Mouse (Mus musculus): Measurements from ENCODE around the gene Abca3. TPM values are rescaled to one million over a fixed set of nuclear protein-coding genes. Genes with fewer than 3 reads are reported as not detected.
A peak's percentile ranks its signal among the peaks of the same experiment; 100 is the strongest.

The Abca3 gene
- polyA plus RNA-seq, 1 experiment from 2014 or later: 12.2 TPM

DNA sequence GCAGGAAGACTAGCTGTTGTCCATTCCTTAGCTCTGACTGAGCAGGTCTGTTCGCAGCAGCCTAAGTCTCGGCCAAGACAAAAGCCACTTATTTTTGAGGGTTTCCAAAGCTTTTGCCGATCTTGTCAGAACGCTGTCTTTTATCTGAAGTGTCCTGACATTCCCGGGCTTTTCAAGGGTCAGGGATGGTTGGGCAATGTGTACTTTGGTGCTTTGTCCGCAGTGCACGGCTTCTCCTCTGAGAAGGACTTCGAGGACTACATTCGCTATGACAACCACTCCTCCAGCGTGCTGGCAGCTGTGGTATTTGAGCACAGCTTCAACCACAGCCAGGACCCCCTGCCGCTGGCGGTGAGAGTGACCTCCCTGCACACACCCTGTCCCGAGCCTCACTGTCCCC lies 14.1 kb downstream of the Abca3 start:
- H3K27ac ChIP-seq (ENCODE audit: low read depth, low read length): no peak overlapping the region
- H3K36me3 ChIP-seq (ENCODE audit: control insufficient read depth, insufficient read depth, low read length): no peaks in the 10 kb centered on the region
- no peak for ATAC-seq (ENCODE audit: low FRiP score)
- H3K9ac ChIP-seq (ENCODE audit: low read length): no peak overlapping the region; the same call in 1 of the 2 replicates
- peaks cover 4% of the 10 kb centered on the region; the same call in 1 of the 2 replicates for H3K4me1 ChIP-seq (ENCODE audit: control insufficient read depth, insufficient read depth, low read length)
- 38% methylated on average over 13 of the region's 13 CpGs for WGBS
- H3K27me3 ChIP-seq (ENCODE audit: control insufficient read depth, insufficient read depth, low read length): no peaks in the 10 kb centered on the region
- no peak for DNase-seq (ENCODE audit: low spot score, missing footprints)
- H3K4me3 ChIP-seq (ENCODE audit: low read depth, low read length): no peak overlapping the region
- H3K4me2 ChIP-seq: no peak overlapping the region
- H3K9me3 ChIP-seq (ENCODE audit: control insufficient read depth, low read length): no peaks in the 10 kb centered on the region

DNA sequence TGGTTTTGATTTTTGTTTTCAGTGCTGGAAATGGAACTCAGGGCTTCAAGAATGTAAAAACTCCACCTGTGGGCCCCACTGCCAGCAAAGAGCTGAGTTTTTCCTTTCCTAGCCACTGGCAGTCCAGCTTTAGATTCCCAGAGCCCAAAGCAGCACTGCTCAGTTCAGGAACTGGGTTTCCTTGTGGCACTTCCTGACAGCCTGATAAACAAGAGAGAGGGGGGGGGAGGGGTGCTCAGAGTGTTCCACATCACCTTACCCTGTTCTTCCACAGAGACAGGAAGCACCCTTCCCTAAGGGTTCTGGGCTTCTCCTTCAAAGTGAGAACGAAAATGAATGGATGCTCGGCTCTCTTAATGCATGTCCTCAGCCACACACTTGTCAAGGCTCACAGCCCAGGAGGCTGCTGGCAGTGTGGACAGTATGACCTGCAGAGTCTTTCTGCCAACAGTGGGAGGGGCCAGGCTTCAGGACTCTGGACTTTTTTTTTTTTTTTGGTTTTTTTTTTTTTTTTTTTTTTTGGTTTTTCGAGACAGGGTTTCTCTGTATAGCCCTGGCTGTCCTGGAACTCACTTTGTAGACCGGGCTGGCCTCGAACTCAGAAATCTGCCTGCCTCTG lies 23.5 kb downstream of the Abca3 start:
- Histone ChIP-seq H3K9ac (ENCODE audit: low read length) (no peak overlapping the region), H3K27ac (ENCODE audit: low read depth, low read length) (no peak overlapping the region), H3K9me3 (ENCODE audit: control insufficient read depth, low read length) (no peaks in the 10 kb centered on the region), H3K4me1 (ENCODE audit: control insufficient read depth, insufficient read depth, low read length) (no peaks in the 10 kb centered on the region), H3K4me3 (ENCODE audit: low read depth, low read length) (no peak overlapping the region), H3K27me3 (ENCODE audit: control insufficient read depth, insufficient read depth, low read length) (no peaks in the 10 kb centered on the region), H3K36me3 (ENCODE audit: control insufficient read depth, insufficient read depth, low read length) (no peaks in the 10 kb centered on the region), H3K4me2 (no peak overlapping the region)
- DNase-seq (ENCODE audit: low spot score, missing footprints): no peak
- ATAC-seq (ENCODE audit: low FRiP score): no peak
- 88% methylated on average over 4 of the region's 5 CpGs for WGBS

DNA sequence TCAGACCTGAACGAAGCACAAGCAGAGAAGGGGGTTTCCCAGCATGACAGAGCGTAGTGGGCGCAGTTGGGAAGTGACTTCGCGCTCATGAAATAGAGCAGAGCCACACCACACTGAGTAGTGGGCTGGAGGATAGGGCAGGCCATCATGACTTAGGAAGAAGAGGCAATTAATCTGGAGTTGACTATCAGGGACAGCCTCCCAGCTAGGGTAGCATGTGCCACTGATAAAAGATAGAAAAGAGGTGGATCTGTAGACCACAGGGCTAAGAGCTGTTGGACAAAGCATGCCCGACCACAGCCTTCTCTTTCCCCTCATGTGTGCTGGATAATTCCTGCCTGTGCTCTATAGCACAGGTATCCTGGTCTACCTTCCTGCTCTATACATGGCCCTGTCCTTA lies 24.1 kb downstream of the Abca3 start:
- no peak overlapping the region for H3K4me3 ChIP-seq (ENCODE audit: low read depth, low read length)
- ATAC-seq (ENCODE audit: low FRiP score) (no peak), DNase-seq (ENCODE audit: low spot score, missing footprints) (no peak)
- H3K9me3 ChIP-seq (ENCODE audit: control insufficient read depth, low read length): no peaks in the 10 kb centered on the region
- WGBS: 91% methylated on average over 6 of the region's 6 CpGs
- H3K4me2 ChIP-seq: no peak overlapping the region
- no peak overlapping the region for H3K27ac ChIP-seq (ENCODE audit: low read depth, low read length)
- H3K9ac ChIP-seq (ENCODE audit: low read length): no peak overlapping the region
- no peaks in the 10 kb centered on the region for H3K4me1 ChIP-seq (ENCODE audit: control insufficient read depth, insufficient read depth, low read length)
- H3K27me3 ChIP-seq (ENCODE audit: control insufficient read depth, insufficient read depth, low read length): no peaks in the 10 kb centered on the region
- H3K36me3 ChIP-seq (ENCODE audit: control insufficient read depth, insufficient read depth, low read length): no peaks in the 10 kb centered on the region

DNA sequence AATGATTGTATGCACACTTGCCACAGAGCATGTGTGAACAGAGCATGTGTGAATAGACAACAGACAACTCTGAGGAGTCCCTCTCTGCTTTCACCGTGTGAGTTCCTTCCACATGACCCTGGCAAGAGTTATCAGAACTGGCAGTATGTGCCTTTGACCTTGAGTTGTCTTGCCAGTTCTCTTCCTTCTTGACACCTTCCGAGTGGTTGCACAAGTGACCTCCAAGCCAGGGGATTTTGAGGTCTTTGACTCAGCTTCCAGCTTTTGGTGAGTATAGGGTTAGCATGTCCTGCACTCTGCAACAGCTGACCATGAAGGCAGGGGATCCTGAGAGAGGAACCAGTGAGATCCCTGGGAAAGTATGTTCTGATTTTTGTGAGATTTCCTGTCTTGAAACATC lies 26.7 kb downstream of the Abca3 start:
- ATAC-seq (ENCODE audit: low FRiP score): no peak
- Histone ChIP-seq H3K4me3 (ENCODE audit: low read depth, low read length) (no peak overlapping the region), H3K27ac (ENCODE audit: low read depth, low read length) (no peak overlapping the region), H3K27me3 (ENCODE audit: control insufficient read depth, insufficient read depth, low read length) (no peaks in the 10 kb centered on the region), H3K4me1 (ENCODE audit: control insufficient read depth, insufficient read depth, low read length) (no peaks in the 10 kb centered on the region), H3K9me3 (ENCODE audit: control insufficient read depth, low read length) (no peaks in the 10 kb centered on the region), H3K4me2 (no peak overlapping the region), H3K9ac (ENCODE audit: low read length) (no peak overlapping the region), H3K36me3 (ENCODE audit: control insufficient read depth, insufficient read depth, low read length) (no peaks in the 10 kb centered on the region)
- WGBS: 85% methylated on average over 2 of the region's 2 CpGs
- no peak for DNase-seq (ENCODE audit: low spot score, missing footprints)

DNA sequence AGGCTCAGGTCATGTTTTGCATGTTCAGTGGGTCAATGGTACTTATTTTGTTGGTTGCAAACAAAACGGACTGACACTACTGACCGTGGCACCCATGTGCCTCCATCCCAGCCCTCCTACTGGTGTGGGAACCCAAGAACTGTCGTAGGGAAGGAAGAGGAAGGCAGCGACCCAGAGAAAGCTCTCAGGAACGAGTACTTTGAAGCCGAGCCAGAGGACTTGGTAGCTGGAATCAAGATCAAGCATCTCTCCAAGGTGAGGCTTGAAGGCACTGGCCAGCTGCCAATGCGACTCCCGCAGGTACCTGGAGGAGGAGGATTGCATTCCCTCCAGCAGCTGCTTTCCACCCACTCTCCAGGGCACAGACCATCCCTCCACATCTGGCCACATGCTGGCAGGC lies 32.0 kb downstream of the Abca3 start:
- Histone ChIP-seq H3K27ac (ENCODE audit: low read depth, low read length) (no peak overlapping the region), H3K9me3 (ENCODE audit: control insufficient read depth, low read length) (no peaks in the 10 kb centered on the region), H3K4me1 (ENCODE audit: control insufficient read depth, insufficient read depth, low read length) (no peaks in the 10 kb centered on the region), H3K4me2 (no peak overlapping the region), H3K27me3 (ENCODE audit: control insufficient read depth, insufficient read depth, low read length) (no peaks in the 10 kb centered on the region), H3K36me3 (ENCODE audit: control insufficient read depth, insufficient read depth, low read length) (no peaks in the 10 kb centered on the region), H3K4me3 (ENCODE audit: low read depth, low read length) (no peak overlapping the region), H3K9ac (ENCODE audit: low read length) (no peak overlapping the region)
- ATAC-seq (ENCODE audit: low FRiP score): no peak
- 91% methylated on average over 8 of the region's 8 CpGs for WGBS
- no peak for DNase-seq (ENCODE audit: low spot score, missing footprints)

DNA sequence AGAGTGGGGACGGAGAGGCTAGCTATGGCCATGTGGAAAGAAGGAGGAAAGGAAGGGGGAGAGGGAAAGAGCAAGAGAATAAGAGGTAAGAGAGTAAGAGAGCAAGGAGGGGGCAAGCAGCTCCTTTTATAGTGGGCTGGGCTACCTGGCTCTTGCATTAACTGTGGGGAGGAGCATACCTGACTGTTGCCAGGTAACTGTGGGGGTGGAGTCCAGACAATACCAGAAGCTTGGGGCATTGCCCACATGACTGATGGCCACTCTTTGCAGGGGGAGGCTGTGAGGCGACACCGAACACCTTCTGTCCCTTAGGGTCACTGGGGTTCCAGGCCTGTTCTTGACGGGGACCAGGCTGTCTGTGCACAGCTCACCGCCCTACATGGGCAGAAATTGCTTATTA lies 37.0 kb downstream of the Abca3 start:
- H3K36me3 ChIP-seq (ENCODE audit: control insufficient read depth, insufficient read depth, low read length): no peaks in the 10 kb centered on the region
- WGBS: 83% methylated on average over 5 of the region's 5 CpGs
- ATAC-seq (ENCODE audit: low FRiP score): no peak

DNA sequence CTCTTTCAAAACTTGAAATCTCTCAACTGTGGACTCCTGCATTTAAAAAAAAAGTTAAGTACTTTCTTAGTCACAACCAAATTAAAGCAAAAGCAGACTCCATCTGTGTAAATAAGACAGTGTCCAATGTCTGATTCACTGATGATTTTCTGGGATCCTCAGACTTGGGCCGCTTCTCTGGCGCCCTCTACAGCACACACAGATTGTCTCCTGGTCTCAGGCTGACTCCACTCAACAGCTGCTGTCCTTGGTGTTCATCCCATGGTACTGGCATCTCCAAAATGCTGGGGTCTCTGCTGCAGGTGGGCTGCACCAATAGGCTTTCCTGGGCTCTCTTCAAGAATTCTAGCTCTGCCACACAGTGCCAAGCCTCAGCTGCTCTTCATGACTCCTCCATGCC lies 38.1 kb downstream of the Abca3 start:
- ATAC-seq (ENCODE audit: low FRiP score) (no peak), DNase-seq (ENCODE audit: low spot score, missing footprints) (peak; percentile 89)
- Histone ChIP-seq H3K4me1 (ENCODE audit: control insufficient read depth, insufficient read depth, low read length) (no peaks in the 10 kb centered on the region), H3K4me2 (no peak overlapping the region), H3K9me3 (ENCODE audit: control insufficient read depth, low read length) (no peaks in the 10 kb centered on the region), H3K36me3 (ENCODE audit: control insufficient read depth, insufficient read depth, low read length) (no peaks in the 10 kb centered on the region), H3K4me3 (ENCODE audit: low read depth, low read length) (no peak overlapping the region), H3K9ac (ENCODE audit: low read length) (no peak overlapping the region), H3K27me3 (ENCODE audit: control insufficient read depth, insufficient read depth, low read length) (no peaks in the 10 kb centered on the region), H3K27ac (ENCODE audit: low read depth, low read length) (no peak overlapping the region)
- 8% methylated on average over 2 of the region's 2 CpGs for WGBS

More for the DNA sequence above, 37.0 kb downstream of the Abca3 start:
- Histone ChIP-seq H3K27me3 (ENCODE audit: control insufficient read depth, insufficient read depth, low read length) (no peaks in the 10 kb centered on the region), H3K9me3 (ENCODE audit: control insufficient read depth, low read length) (no peaks in the 10 kb centered on the region), H3K9ac (ENCODE audit: low read length) (no peak overlapping the region), H3K27ac (ENCODE audit: low read depth, low read length) (no peak overlapping the region; the same call in 1 of the 2 replicates), H3K4me1 (ENCODE audit: control insufficient read depth, insufficient read depth, low read length) (no peaks in the 10 kb centered on the region), H3K4me2 (no peak overlapping the region), H3K4me3 (ENCODE audit: low read depth, low read length) (no peak overlapping the region)
- DNase-seq (ENCODE audit: low spot score, missing footprints): no peak

DNA sequence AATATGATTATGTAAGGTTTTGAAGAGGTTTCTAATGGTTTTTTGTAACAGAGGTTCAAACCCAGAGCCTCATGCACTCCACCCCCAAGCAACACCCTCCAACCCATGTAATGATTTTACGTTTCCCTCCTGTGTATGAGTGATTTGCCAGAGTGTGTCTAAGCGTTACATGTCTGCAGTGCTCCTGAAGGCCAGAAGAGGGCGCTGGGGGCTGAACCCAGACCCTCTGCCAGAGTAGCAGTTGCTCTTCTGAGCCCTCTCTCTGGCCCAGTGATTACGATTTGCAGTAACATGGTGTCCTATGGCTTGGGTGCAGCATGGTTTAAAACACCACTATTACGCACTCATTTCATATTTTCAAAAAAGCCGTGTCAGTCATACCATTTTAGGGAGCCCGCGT lies 39.4 kb downstream of the Abca3 start:
- Histone ChIP-seq H3K27me3 (ENCODE audit: control insufficient read depth, insufficient read depth, low read length) (no peaks in the 10 kb centered on the region), H3K36me3 (ENCODE audit: control insufficient read depth, insufficient read depth, low read length) (no peaks in the 10 kb centered on the region), H3K4me1 (ENCODE audit: control insufficient read depth, insufficient read depth, low read length) (no peaks in the 10 kb centered on the region), H3K27ac (ENCODE audit: low read depth, low read length) (no peak overlapping the region), H3K9ac (ENCODE audit: low read length) (no peak overlapping the region), H3K4me3 (ENCODE audit: low read depth, low read length) (no peak overlapping the region), H3K9me3 (ENCODE audit: control insufficient read depth, low read length) (no peaks in the 10 kb centered on the region), H3K4me2 (no peak overlapping the region)
- 65% methylated on average over 8 of the region's 8 CpGs for WGBS
- no peak for ATAC-seq (ENCODE audit: low FRiP score)
- no peak for DNase-seq (ENCODE audit: low spot score, missing footprints)

DNA sequence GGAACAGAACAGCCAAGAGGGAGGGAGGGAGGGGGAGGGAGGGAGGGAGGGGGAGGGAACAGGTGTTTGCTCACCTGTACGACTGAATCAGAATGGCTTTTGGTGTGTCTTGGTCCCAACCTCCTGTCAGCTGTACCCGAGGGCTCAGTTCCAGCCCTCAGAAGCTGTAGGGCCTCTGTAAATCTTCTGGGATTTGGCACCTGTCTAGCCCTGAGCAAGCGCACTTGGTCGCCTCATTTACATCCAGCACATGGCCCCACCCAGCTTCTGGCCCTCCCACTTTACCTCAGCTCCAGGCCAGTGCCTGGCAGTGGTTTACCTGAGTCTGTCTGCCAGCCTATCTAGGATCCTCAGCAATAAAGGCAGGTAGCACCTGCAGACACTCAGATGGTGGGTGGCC lies 41.8 kb downstream of the Abca3 start:
- Histone ChIP-seq H3K27ac (ENCODE audit: low read depth, low read length) (no peak overlapping the region), H3K4me1 (ENCODE audit: control insufficient read depth, insufficient read depth, low read length) (no peaks in the 10 kb centered on the region), H3K9me3 (ENCODE audit: control insufficient read depth, low read length) (no peaks in the 10 kb centered on the region), H3K36me3 (ENCODE audit: control insufficient read depth, insufficient read depth, low read length) (no peaks in the 10 kb centered on the region), H3K27me3 (ENCODE audit: control insufficient read depth, insufficient read depth, low read length) (no peaks in the 10 kb centered on the region), H3K4me2 (no peak overlapping the region), H3K9ac (ENCODE audit: low read length) (no peak overlapping the region), H3K4me3 (ENCODE audit: low read depth, low read length) (no peak overlapping the region)
- ATAC-seq (ENCODE audit: low FRiP score): no peak
- DNase-seq (ENCODE audit: low spot score, missing footprints): no peak
- WGBS: 43% methylated on average over 4 of the region's 4 CpGs
